Mouse (Mus musculus): ENCODE results near the gene Pik3ca. TPM values are rescaled to one million over a fixed set of nuclear protein-coding genes. Genes with fewer than 3 reads are reported as not detected.
A peak's percentile ranks its signal among the peaks of the same experiment; 100 is the strongest.

The Pik3ca gene
- polyA plus RNA-seq (2015; fragmentation: Nextera tagmentation; extraction: Ambion mirVana): 4.6 and 7.1 TPM in 2 replicates

- ATAC-seq: peak; percentile 71
- Histone ChIP-seq H3K36me3 (ENCODE audit: control insufficient read depth, insufficient read depth, low read length) (no peaks in the 10 kb centered on the region), H3K9me3 (ENCODE audit: control insufficient read depth, low read length) (no peaks in the 10 kb centered on the region), H3K27ac (ENCODE audit: low read length) (peak within 1 kb of the TSS; percentile 99), H3K9ac (ENCODE audit: low read depth, low read length) (peak within 1 kb of the TSS; percentile 87), H3K4me2 (ENCODE audit: low read depth, low read length) (peak within 1 kb of the TSS; percentile 85), H3K4me1 (ENCODE audit: control insufficient read depth, insufficient read depth, low read length) (peaks cover 21% of the 10 kb centered on the region), H3K27me3 (replicated peaks; ENCODE audit: control insufficient read depth, insufficient read depth, low read length) (no peaks in the 10 kb centered on the region), H3K4me3 (ENCODE audit: low read length) (peak within 1 kb of the TSS; percentile 77)
- WGBS: 0% methylated on average over 60 of the region's 65 CpGs
These were observed at the start of gene Pik3ca for GRCm38 (mm10) chr3:32397461-32398174. TSS of gene Pik3ca (plus strand) at chr3:32397671.

GRCm38 (mm10) chr3:32347881-32348280, 49.6 kb upstream of the Pik3ca start:
- Histone ChIP-seq H3K4me2 (ENCODE audit: low read depth, low read length) (no peak overlapping the region), H3K9ac (ENCODE audit: low read depth, low read length) (no peak overlapping the region), H3K36me3 (ENCODE audit: control insufficient read depth, insufficient read depth, low read length) (no peaks in the 10 kb centered on the region), H3K9me3 (ENCODE audit: control insufficient read depth, low read length) (no peaks in the 10 kb centered on the region), H3K27me3 (replicated peaks; ENCODE audit: control insufficient read depth, insufficient read depth, low read length) (no peaks in the 10 kb centered on the region), H3K4me3 (ENCODE audit: low read length) (no peak overlapping the region), H3K4me1 (ENCODE audit: control insufficient read depth, insufficient read depth, low read length) (no peaks in the 10 kb centered on the region), H3K27ac (ENCODE audit: low read length) (no peak overlapping the region)
- no peak for ATAC-seq
- WGBS: 88% methylated on average over 6 of the region's 6 CpGs

- Histone ChIP-seq H3K9me3 (ENCODE audit: control insufficient read depth, low read length) (no peaks in the 10 kb centered on the region), H3K4me2 (ENCODE audit: low read depth, low read length) (no peak overlapping the region), H3K9ac (ENCODE audit: low read depth, low read length) (no peak overlapping the region), H3K4me1 (ENCODE audit: control insufficient read depth, insufficient read depth, low read length) (no peaks in the 10 kb centered on the region), H3K27me3 (replicated peaks; ENCODE audit: control insufficient read depth, insufficient read depth, low read length) (no peaks in the 10 kb centered on the region), H3K27ac (ENCODE audit: low read length) (no peak overlapping the region), H3K4me3 (ENCODE audit: low read length) (no peak overlapping the region), H3K36me3 (ENCODE audit: control insufficient read depth, insufficient read depth, low read length) (no peaks in the 10 kb centered on the region)
- no peak for ATAC-seq
- 40% methylated on average over 6 of the region's 6 CpGs for WGBS
These were observed 36.2 kb upstream of the Pik3ca start for GRCm38 (mm10) chr3:32361221-32361620.

- no peak overlapping the region for H3K9ac ChIP-seq (ENCODE audit: low read depth, low read length)
- H3K9me3 ChIP-seq (ENCODE audit: control insufficient read depth, low read length): no peaks in the 10 kb centered on the region
- H3K4me2 ChIP-seq (ENCODE audit: low read depth, low read length): no peak overlapping the region
- no peak overlapping the region for H3K27ac ChIP-seq (ENCODE audit: low read length)
- 56% methylated on average over 4 of the region's 4 CpGs for WGBS
- H3K27me3 ChIP-seq (replicated peaks; ENCODE audit: control insufficient read depth, insufficient read depth, low read length): no peaks in the 10 kb centered on the region
- peak overlapping the region; percentile 25; the same call in 1 of the 2 replicates for H3K4me3 ChIP-seq (ENCODE audit: low read length)
- no peak for ATAC-seq
- H3K36me3 ChIP-seq (ENCODE audit: control insufficient read depth, insufficient read depth, low read length): no peaks in the 10 kb centered on the region
- no peaks in the 10 kb centered on the region for H3K4me1 ChIP-seq (ENCODE audit: control insufficient read depth, insufficient read depth, low read length)
These were observed 33.3 kb upstream of the Pik3ca start for GRCm38 (mm10) chr3:32364195-32364594.

- H3K9ac ChIP-seq (ENCODE audit: low read depth, low read length): peak overlapping the region; percentile 81
- no peaks in the 10 kb centered on the region for H3K36me3 ChIP-seq (ENCODE audit: control insufficient read depth, insufficient read depth, low read length)
- peak; percentile 73 for ATAC-seq
- no peaks in the 10 kb centered on the region for H3K27me3 ChIP-seq (replicated peaks; ENCODE audit: control insufficient read depth, insufficient read depth, low read length)
- no peaks in the 10 kb centered on the region for H3K9me3 ChIP-seq (ENCODE audit: control insufficient read depth, low read length)
- H3K4me2 ChIP-seq (ENCODE audit: low read depth, low read length): peak overlapping the region; percentile 85
- no peaks in the 10 kb centered on the region for H3K4me1 ChIP-seq (ENCODE audit: control insufficient read depth, insufficient read depth, low read length)
- H3K27ac ChIP-seq (ENCODE audit: low read length): peak overlapping the region; percentile 14
- WGBS: 2% methylated on average over 54 of the region's 54 CpGs
- H3K4me3 ChIP-seq (ENCODE audit: low read length): peak overlapping the region; percentile 83
These were observed 32.5 kb upstream of the Pik3ca start for GRCm38 (mm10) chr3:32364841-32365545.

- peak within 1 kb of the TSS; percentile 14 for H3K27ac ChIP-seq (ENCODE audit: low read length)
- no peaks in the 10 kb centered on the region for H3K9me3 ChIP-seq (ENCODE audit: control insufficient read depth, low read length)
- H3K9ac ChIP-seq (ENCODE audit: low read depth, low read length): peak within 1 kb of the TSS; percentile 81
- no peaks in the 10 kb centered on the region for H3K4me1 ChIP-seq (ENCODE audit: control insufficient read depth, insufficient read depth, low read length)
- 6% methylated on average over 23 of the region's 48 CpGs for WGBS
- ATAC-seq: peak; percentile 85
- peak within 1 kb of the TSS; percentile 83 for H3K4me3 ChIP-seq (ENCODE audit: low read length)
- no peaks in the 10 kb centered on the region for H3K36me3 ChIP-seq (ENCODE audit: control insufficient read depth, insufficient read depth, low read length)
- H3K27me3 ChIP-seq (replicated peaks; ENCODE audit: control insufficient read depth, insufficient read depth, low read length): no peaks in the 10 kb centered on the region
- H3K4me2 ChIP-seq (ENCODE audit: low read depth, low read length): peak within 1 kb of the TSS; percentile 85
These were observed 31.8 kb upstream of the Pik3ca start, which contains the start of gene Zmat3 for GRCm38 (mm10) chr3:32365546-32366245. TSS of gene Zmat3 (minus strand) at chr3:32366014.

- Histone ChIP-seq H3K4me3 (ENCODE audit: low read length) (peak overlapping the region; percentile 83), H3K9ac (ENCODE audit: low read depth, low read length) (no peak overlapping the region), H3K27me3 (replicated peaks; ENCODE audit: control insufficient read depth, insufficient read depth, low read length) (no peaks in the 10 kb centered on the region), H3K4me1 (ENCODE audit: control insufficient read depth, insufficient read depth, low read length) (no peaks in the 10 kb centered on the region), H3K36me3 (ENCODE audit: control insufficient read depth, insufficient read depth, low read length) (no peaks in the 10 kb centered on the region), H3K27ac (ENCODE audit: low read length) (no peak overlapping the region), H3K9me3 (ENCODE audit: control insufficient read depth, low read length) (no peaks in the 10 kb centered on the region), H3K4me2 (ENCODE audit: low read depth, low read length) (peak overlapping the region; percentile 85)
- ATAC-seq: peak; percentile 54
- WGBS: 63% methylated on average over 17 of the region's 17 CpGs
These were observed 31.2 kb upstream of the Pik3ca start for GRCm38 (mm10) chr3:32366246-32366734.

GRCm38 (mm10) chr3:32367516-32367915, 30.0 kb upstream of the Pik3ca start:
- H3K27ac ChIP-seq (ENCODE audit: low read length): no peak overlapping the region
- no peaks in the 10 kb centered on the region for H3K36me3 ChIP-seq (ENCODE audit: control insufficient read depth, insufficient read depth, low read length)
- no peak for ATAC-seq
- 86% methylated on average over 1 of the region's 1 CpGs for WGBS
- H3K4me2 ChIP-seq (ENCODE audit: low read depth, low read length): no peak overlapping the region
- H3K27me3 ChIP-seq (replicated peaks; ENCODE audit: control insufficient read depth, insufficient read depth, low read length): no peaks in the 10 kb centered on the region
- H3K4me3 ChIP-seq (ENCODE audit: low read length): no peak overlapping the region
- H3K9me3 ChIP-seq (ENCODE audit: control insufficient read depth, low read length): no peaks in the 10 kb centered on the region
- no peak overlapping the region for H3K9ac ChIP-seq (ENCODE audit: low read depth, low read length)
- no peaks in the 10 kb centered on the region for H3K4me1 ChIP-seq (ENCODE audit: control insufficient read depth, insufficient read depth, low read length)

GRCm38 (mm10) chr3:32371957-32372356, 25.5 kb upstream of the Pik3ca start:
- no peaks in the 10 kb centered on the region for H3K9me3 ChIP-seq (ENCODE audit: control insufficient read depth, low read length)
- H3K9ac ChIP-seq (ENCODE audit: low read depth, low read length): no peak overlapping the region
- H3K27me3 ChIP-seq (replicated peaks; ENCODE audit: control insufficient read depth, insufficient read depth, low read length): no peaks in the 10 kb centered on the region
- no peak overlapping the region for H3K27ac ChIP-seq (ENCODE audit: low read length)
- H3K4me2 ChIP-seq (ENCODE audit: low read depth, low read length): no peak overlapping the region
- WGBS: 75% methylated on average over 7 of the region's 7 CpGs
- H3K36me3 ChIP-seq (ENCODE audit: control insufficient read depth, insufficient read depth, low read length): no peaks in the 10 kb centered on the region
- ATAC-seq: no peak
- H3K4me3 ChIP-seq (ENCODE audit: low read length): no peak overlapping the region
- no peaks in the 10 kb centered on the region for H3K4me1 ChIP-seq (ENCODE audit: control insufficient read depth, insufficient read depth, low read length)
